19 mouse cellular contexts compared by ENCODE assay signal in the genomic region with DNA sequence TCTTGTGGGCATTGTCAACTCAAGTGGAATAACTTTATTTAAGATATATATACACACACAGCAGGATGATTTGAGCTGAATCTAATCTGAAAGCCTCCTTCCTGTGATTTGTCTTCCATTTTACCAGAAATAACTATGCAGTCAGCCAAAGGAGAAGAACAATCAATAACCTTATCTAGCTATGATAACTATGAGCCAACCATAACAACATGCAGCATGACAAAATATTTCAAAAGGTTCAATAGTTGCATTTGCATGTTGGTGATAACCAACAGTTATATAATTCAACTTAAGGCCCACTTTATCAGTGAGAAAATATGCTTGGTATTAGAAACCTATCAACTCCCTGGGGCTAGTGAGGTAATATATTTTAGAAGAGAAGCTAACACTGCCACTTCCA. TPM values are rescaled to one million over a fixed set of nuclear protein-coding genes. Genes with fewer than 3 reads are reported as not detected.
DNase-seq lines count a peak whose midpoint lies in the region; ATAC-seq and TF ChIP-seq lines count a peak whose summit lies in the region.
"Had no signal": no experiment of that assay in that cellular context is flagged by ENCODE, and none has a peak within 500 bp of the region (broad histone marks: within the 10 kb centered on the region; RNA-seq: fewer than 3 reads in every experiment).

No protein-coding gene starts in this region.

- no peak overlapping the region for H3K27ac ChIP-seq in liver, adult 2 months (replicated peaks; ENCODE audit: insufficient read depth, low read depth, low read length)
- no peak overlapping the region for H3K27ac ChIP-seq in liver, embryonic 12.5 days

- no peak for TF ChIP-seq CTCF in liver, adult 2 months (IDR thresholded peaks at IDR 0.05; ENCODE audit: low read depth, low read length)

- no peaks in the 10 kb centered on the region for H3K27me3 ChIP-seq in liver, adult 2 months (ENCODE audit: control insufficient read depth, insufficient read depth, low read length)
- no peaks in the 10 kb centered on the region for H3K27me3 ChIP-seq in liver, embryonic 12.5 days (replicated peaks)
- H3K27me3 ChIP-seq: CH12.LX had no signal

- no peaks in the 10 kb centered on the region for H3K9me3 ChIP-seq in liver, embryonic 12.5 days (replicated peaks)
- H3K9me3 ChIP-seq: G1E had no signal

- peak; percentile 68 for DNase-seq in liver, adult 2 months (ENCODE audit: extremely low read depth, low read depth, low spot score)
- DNase-seq: adrenal gland, adult 2 months; adrenal gland, adult 8-10 months; adrenal gland, postnatal 10 days; adrenal gland, postnatal 14 days; adrenal gland, postnatal 25 days; adrenal gland, postnatal 36 days; B cell, adult 2 months; cerebellum, adult 11 months; cerebellum, adult 11-12 months; cerebellum, adult 18-20 months; cerebellum, adult 2 months had no signal

- H3K36me3 ChIP-seq in liver, adult 2 months (ENCODE audit: control insufficient read depth, insufficient read depth, low read length) = no peaks in the 10 kb centered on the region
- H3K36me3 ChIP-seq in liver, embryonic 12.5 days = no peaks in the 10 kb centered on the region
- H3K36me3 ChIP-seq: G1E had no signal

- TF ChIP-seq POLR2A in liver, adult 2 months (IDR thresholded peaks at IDR 0.05; ENCODE audit: extremely low read depth, insufficient read depth, low read length) = no peak

- H3K4me3 ChIP-seq in liver, adult 2 months (ENCODE audit: insufficient read depth, low read depth, low read length) = no peak overlapping the region
- no peak overlapping the region for H3K4me3 ChIP-seq in liver, embryonic 12.5 days

- H3K4me1 ChIP-seq in liver, adult 2 months (ENCODE audit: control insufficient read depth, insufficient read depth, low read length) = peaks cover 3% of the 10 kb centered on the region; the same call in 1 of the 2 replicates
- H3K4me1 ChIP-seq in liver, embryonic 12.5 days = no peaks in the 10 kb centered on the region

- no peak for ATAC-seq in liver, embryonic 12.5 days
- ATAC-seq: activated CD4-positive, CD25-positive, alpha-beta regulatory T cell, adult 4 months; CD4-positive, CD25-positive, alpha-beta regulatory T cell, adult 4 months; Patski had no signal

- no peaks in the 10 kb centered on the region for H3K79me2 ChIP-seq in liver, adult 2 months (ENCODE audit: control insufficient read depth, insufficient read depth, low read length)

- H3K9ac ChIP-seq in liver, adult 2 months (ENCODE audit: low read depth, low read length) = no peak overlapping the region
- no peak overlapping the region for H3K9ac ChIP-seq in liver, embryonic 12.5 days

- no peak overlapping the region for H3K4me2 ChIP-seq in liver, embryonic 12.5 days

RNA-seq across cellular contexts. Expression of a gene that starts 30.8 kb away (rescaled TPM):
- 0.07 TPM in 1 of 2 replicates, not detected in the other for total RNA-seq in liver, adult 2 months (2014; rRNA removed)
- not detected in 2 replicates for polyA plus RNA-seq in liver, adult 2 months (2012; rRNA removed)
- polyA plus RNA-seq in liver, embryonic 12.5 days (2016; fragmentation: Nextera tagmentation; extraction: Ambion mirVana) = not detected in 2 replicates
- total RNA-seq: CH12.LX, MEL had no signal
- polyA plus RNA-seq: G1E, Patski had no signal
